Mouse (Mus musculus) bone marrow macrophage, adult 2 months (primary cell): ENCODE results near the gene Med10.

ENCODE experiments used
- CTCF ChIP-seq: IDR thresholded peaks from 2 replicates; pipeline ENCODE4 v1.5.1; 2012; ENCODE audit warnings: low read depth, mild to moderate bottlenecking, low read length, moderate library complexity
- POLR2A ChIP-seq: IDR thresholded peaks from 2 replicates; pipeline ENCODE4 v1.6.1; 2012; ENCODE audit warnings: mild to moderate bottlenecking, low read depth, low read length, borderline replicate concordance

GRCm38 (mm10) chr13:69823920-69824637 lies 21.9 kb downstream of the Med10 start:
- TF ChIP-seq CTCF = no peak
- TF ChIP-seq POLR2A = no peak
